Mouse (Mus musculus) right cerebral cortex, postnatal 10 days (tissue): ENCODE data around the gene Myo3b.
A peak's percentile ranks its signal among the peaks of the same experiment; 100 is the strongest.

Source experiments
- DNase-seq, 2 experiments: peaks; one replicate each; pipeline ENCODE4 v3.0.0; 2021; ENCODE audit warnings: low spot score in 2 of 2

The Myo3b gene

GRCm38 (mm10) chr2:70128590-70128989 is 89.7 kb downstream of the Myo3b start:
- no peak for DNase-seq

- no peak for DNase-seq
Measured at GRCm38 (mm10) chr2:70129566-70129965, 90.6 kb downstream of the Myo3b start.

GRCm38 (mm10) chr2:70133281-70133680 is 94.4 kb downstream of the Myo3b start:
- no peak for DNase-seq

- no peak for DNase-seq
Measured at GRCm38 (mm10) chr2:70137226-70137998, 98.5 kb downstream of the Myo3b start.

- no peak for DNase-seq
Measured at GRCm38 (mm10) chr2:70143543-70144188, 104.7 kb downstream of the Myo3b start.

- no peak for DNase-seq
Measured at GRCm38 (mm10) chr2:70146993-70147581, 108.2 kb downstream of the Myo3b start.

GRCm38 (mm10) chr2:70148821-70149510 is 110.0 kb downstream of the Myo3b start:
- DNase-seq, result no peak

- DNase-seq, result peak in 1 of 2 experiments; percentile 74
Measured at GRCm38 (mm10) chr2:70150399-70151035, 111.6 kb downstream of the Myo3b start.

- no peak for DNase-seq
Measured at GRCm38 (mm10) chr2:70151930-70152329, 113.0 kb downstream of the Myo3b start.

- DNase-seq, result peak in 1 of 2 experiments; percentile 51
Measured at GRCm38 (mm10) chr2:70155226-70155836, 116.4 kb downstream of the Myo3b start.

- peak; percentile 42 to 53 for DNase-seq
Measured at GRCm38 (mm10) chr2:70159543-70159942, 120.6 kb downstream of the Myo3b start.

- DNase-seq, result no peak
Measured at GRCm38 (mm10) chr2:70166231-70166630, 127.3 kb downstream of the Myo3b start.

GRCm38 (mm10) chr2:70167944-70168935 is 129.3 kb downstream of the Myo3b start:
- peak; percentile 81 to 86 for DNase-seq

- DNase-seq, result no peak
Measured at GRCm38 (mm10) chr2:70170469-70170868, 131.5 kb downstream of the Myo3b start.

- DNase-seq, result no peak
Measured at GRCm38 (mm10) chr2:70176823-70177708, 138.1 kb downstream of the Myo3b start.

GRCm38 (mm10) chr2:70177709-70178030 is 138.7 kb downstream of the Myo3b start:
- DNase-seq, result no peak

GRCm38 (mm10) chr2:70178241-70178640 is 139.3 kb downstream of the Myo3b start:
- DNase-seq, result no peak

GRCm38 (mm10) chr2:70182150-70182670 is 143.3 kb downstream of the Myo3b start:
- no peak for DNase-seq

GRCm38 (mm10) chr2:70187040-70187439 is 148.1 kb downstream of the Myo3b start:
- DNase-seq, result no peak
